Comparison of ENCODE assay signal across 11 mouse cellular contexts in genomic region chr13:36202496-36202895, GRCm38 (mm10).
"Had no signal": no experiment of that assay in that cellular context is flagged by ENCODE, and none has a peak within 500 bp of the region (broad histone marks: within the 10 kb centered on the region; RNA-seq: fewer than 3 reads in every experiment).

No protein-coding gene starts in this region.

- H3K9me3 ChIP-seq: limb, embryonic 12.5 days; lung, embryonic 15.5 days; midbrain, embryonic 13.5 days; neural tube, embryonic 15.5 days had no signal

- H3K27me3 ChIP-seq: limb, embryonic 12.5 days; lung, embryonic 15.5 days; midbrain, embryonic 13.5 days; neural tube, embryonic 15.5 days had no signal

- H3K27ac ChIP-seq: kidney, postnatal 0 days; limb, embryonic 12.5 days; lung, embryonic 15.5 days; macrophage; midbrain, embryonic 13.5 days; neural tube, embryonic 15.5 days; stomach, postnatal 0 days had no signal

- H3K9ac ChIP-seq: limb, embryonic 12.5 days; lung, embryonic 15.5 days; midbrain, embryonic 13.5 days; neural tube, embryonic 15.5 days had no signal

- H3K4me2 ChIP-seq: limb, embryonic 12.5 days; lung, embryonic 15.5 days; midbrain, embryonic 13.5 days; neural tube, embryonic 15.5 days had no signal

- H3K36me3 ChIP-seq: limb, embryonic 12.5 days; lung, embryonic 15.5 days; midbrain, embryonic 13.5 days; neural tube, embryonic 15.5 days had no signal

- DNase-seq: kidney, adult 9 months; lung, postnatal 14 days; right cerebral cortex, postnatal 25 days had no signal

- H3K4me3 ChIP-seq: limb, embryonic 12.5 days; lung, embryonic 15.5 days; midbrain, embryonic 13.5 days; myocyte; neural tube, embryonic 15.5 days had no signal
